Mouse (Mus musculus) bone marrow, adult 2 months (tissue): ENCODE measurements around the gene Ssc5d. TPM values are rescaled to one million over a fixed set of nuclear protein-coding genes. Genes with fewer than 3 reads are reported as not detected.

Experiments used
- H3K27ac ChIP-seq: fragments of 200-500 bp; 2 replicates; pipeline ENCODE4 v1.5.1; 2012; ENCODE audit warnings: low read depth, mild to moderate bottlenecking, control low read depth, inconsistent platforms, low read length; ENCODE audit not compliant: control insufficient read depth, poor library complexity, insufficient read depth
- H3K4me1 ChIP-seq: fragments of 200-500 bp; 2 replicates; pipeline ENCODE4 v1.6.1; 2011; ENCODE audit warnings: low read length; ENCODE audit not compliant: control insufficient read depth, insufficient read depth
- H3K4me3 ChIP-seq: fragments of 200-500 bp; replicated peaks from 2 replicates; pipeline ENCODE3; 2011; ENCODE audit warnings: mild to moderate bottlenecking, low read depth, low read length, control low read depth; ENCODE audit not compliant: control insufficient read depth
- CTCF ChIP-seq: fragments of 200-500 bp; IDR thresholded peaks from 2 replicates; pipeline ENCODE4 v1.5.1; 2011; ENCODE audit warnings: low read length, control low read depth; ENCODE audit not compliant: control insufficient read depth, insufficient read depth
- POLR2A ChIP-seq: fragments of 200-500 bp; IDR thresholded peaks from 2 replicates; pipeline ENCODE4 v1.6.1; 2011; ENCODE audit warnings: low read depth, mild to moderate bottlenecking, control low read depth, low read length, borderline replicate concordance; ENCODE audit not compliant: control insufficient read depth
- WGBS: fragments of 180-500 bp; shearing (Covaris S2); methylation state at CpG from one replicate; pipeline ENCODE4 v1.1.7; 2018; 5-methylcytosine and 5-hydroxymethylcytosine counted together
- polyA plus RNA-seq: library from polyadenylated mRNA; stranded (reverse); fragments of >200 nt; gene quantifications from 2 replicates; pipeline ENCODE4 v1.2.4, GENCODE M21; 2011; ENCODE audit warnings: low replicate concordance; ENCODE audit not compliant: missing spikeins, insufficient read depth, insufficient read length

Ssc5d gene
- polyA plus RNA-seq, 1 experiment = 0.70 TPM

GRCm38 (mm10) chr7:4915669-4916416 lies 9.7 kb upstream of the Ssc5d start:
- Histone ChIP-seq H3K4me1 (peaks cover 2% of the 10 kb centered on the region), H3K27ac (peak overlapping the region; percentile 7; the same call in 1 of the 2 replicates), H3K4me3 (peak overlapping the region; percentile 99)
- TF ChIP-seq POLR2A = no peak
- 16% methylated on average over 14 of the region's 14 CpGs for WGBS

DNA sequence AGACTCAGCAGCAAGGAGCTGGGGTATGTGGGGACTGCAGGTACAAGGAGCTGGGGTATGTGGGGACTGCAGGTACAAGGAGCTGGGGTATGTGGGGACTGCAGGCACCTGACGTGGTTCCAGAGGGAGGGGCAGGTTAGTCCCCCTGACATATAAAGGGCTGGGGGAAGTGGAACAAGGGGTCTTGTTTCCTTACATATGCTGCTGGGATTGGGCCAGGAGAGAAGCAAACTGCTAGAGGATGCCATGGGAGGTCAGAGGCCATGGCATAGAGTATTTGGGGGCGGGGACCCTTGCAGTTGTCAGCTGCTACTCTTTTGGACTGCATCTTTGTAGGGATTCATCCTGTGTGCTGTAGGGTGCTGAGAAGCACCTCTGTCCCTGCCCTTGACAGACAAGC lies 8.1 kb upstream of the Ssc5d start:
- 94% methylated on average over 2 of the region's 2 CpGs for WGBS
- no peak overlapping the region for H3K4me3 ChIP-seq
- no peak for TF ChIP-seq POLR2A
- no peak for TF ChIP-seq CTCF
- H3K4me1 ChIP-seq = peaks cover 2% of the 10 kb centered on the region
- H3K27ac ChIP-seq = no peak overlapping the region

- 94% methylated on average over 15 of the region's 15 CpGs for WGBS
- no peak overlapping the region for H3K4me3 ChIP-seq
- peaks cover 2% of the 10 kb centered on the region for H3K4me1 ChIP-seq
- no peak overlapping the region for H3K27ac ChIP-seq
- no peak for TF ChIP-seq POLR2A
- TF ChIP-seq CTCF = no peak
These were observed 6.9 kb upstream of the Ssc5d start for GRCm38 (mm10) chr7:4918681-4919080.

- Histone ChIP-seq H3K27ac (no peak overlapping the region), H3K4me1 (peaks cover 2% of the 10 kb centered on the region), H3K4me3 (no peak overlapping the region)
- TF ChIP-seq POLR2A (no peak), CTCF (no peak)
- WGBS = 93% methylated on average over 21 of the region's 21 CpGs
These were observed 6.5 kb upstream of the Ssc5d start for GRCm38 (mm10) chr7:4919096-4919495.

- Histone ChIP-seq H3K4me1 (no peaks in the 10 kb centered on the region; the same call in 1 of the 2 replicates), H3K4me3 (no peak overlapping the region), H3K27ac (no peak overlapping the region)
- 94% methylated on average over 21 of the region's 21 CpGs for WGBS
- TF ChIP-seq POLR2A (no peak), CTCF (no peak)
These were observed 5.6 kb upstream of the Ssc5d start for GRCm38 (mm10) chr7:4919971-4920370.

- TF ChIP-seq POLR2A (no peak), CTCF (no peak)
- Histone ChIP-seq H3K27ac (no peak overlapping the region), H3K4me3 (no peak overlapping the region), H3K4me1 (no peaks in the 10 kb centered on the region; the same call in 1 of the 2 replicates)
- 94% methylated on average over 19 of the region's 19 CpGs for WGBS
These were observed 5.1 kb upstream of the Ssc5d start for GRCm38 (mm10) chr7:4920496-4920895.

GRCm38 (mm10) chr7:4920976-4921823 lies 4.4 kb upstream of the Ssc5d start:
- TF ChIP-seq CTCF (no peak), POLR2A (peak; percentile 8; the same call in 1 of the 2 replicates)
- no peak overlapping the region for H3K27ac ChIP-seq
- H3K4me3 ChIP-seq = no peak overlapping the region
- H3K4me1 ChIP-seq = no peaks in the 10 kb centered on the region; the same call in 1 of the 2 replicates
- 56% methylated on average over 23 of the region's 23 CpGs for WGBS

- no peak for TF ChIP-seq POLR2A
- no peak for TF ChIP-seq CTCF
- no peaks in the 10 kb centered on the region for H3K4me1 ChIP-seq
- no peak within 1 kb of the TSS for H3K27ac ChIP-seq
- 29% methylated on average over 8 of the region's 8 CpGs for WGBS
- H3K4me3 ChIP-seq = no peak within 1 kb of the TSS
These were observed 3.6 kb upstream of the Ssc5d start, which contains the start of gene Nat14 for GRCm38 (mm10) chr7:4921824-4922482. Gene Nat14, plus strand, starts transcription at chr7:4922028.
